Mouse (Mus musculus) liver, postnatal 0 days (tissue): Measurements from ENCODE around the gene Olfr1441. TPM values are rescaled to one million over a fixed set of nuclear protein-coding genes. Genes with fewer than 3 reads are reported as not detected.

Experiments
- ATAC-seq: fragments of 200-750 bp; cut with Nextera tagmentation; 2 replicates; pipeline ENCODE4 v1.8.0; 2017; ENCODE audit warnings: mild to moderate bottlenecking, moderate library complexity
- DNase-seq: peaks from one replicate; pipeline ENCODE4 v3.0.0-alpha.2; 2016
- H3K27ac ChIP-seq: fragments of 300-500 bp; sonication (generic); 2 replicates; pipeline ENCODE4 v1.5.1; 2014; ENCODE audit warnings: antibody characterized with exemption, moderate library complexity, mild to moderate bottlenecking, low read depth
- H3K27me3 ChIP-seq: fragments of 300-500 bp; sonication (generic); 2 replicates; pipeline ENCODE4 v1.6.1; 2014; ENCODE audit warnings: low read length, control low read depth, mixed read lengths; ENCODE audit not compliant: insufficient read depth
- H3K36me3 ChIP-seq: fragments of 300-500 bp; sonication (generic); replicated peaks from 2 replicates; pipeline ENCODE4 v1.6.1; 2014; ENCODE audit warnings: mild to moderate bottlenecking, control low read depth, low read length, moderate library complexity, mixed read lengths; ENCODE audit not compliant: insufficient read depth
- H3K4me1 ChIP-seq: fragments of 300-500 bp; sonication (generic); 2 replicates; pipeline ENCODE4 v1.6.1; 2014; ENCODE audit warnings: antibody characterized with exemption, mild to moderate bottlenecking, control low read depth; ENCODE audit not compliant: insufficient read depth
- H3K4me2 ChIP-seq: fragments of 300-500 bp; sonication (generic); 2 replicates; pipeline ENCODE4 v1.6.1; 2014; ENCODE audit warnings: low read depth, mild to moderate bottlenecking, low read length, moderate library complexity, mixed read lengths
- H3K4me3 ChIP-seq: fragments of 300-500 bp; sonication (generic); 2 replicates; pipeline ENCODE4 v1.5.1; 2014; ENCODE audit warnings: low read depth, low read length
- H3K9ac ChIP-seq: fragments of 300-500 bp; sonication (generic); replicated peaks from 2 replicates; pipeline ENCODE4 v1.6.1; 2014; ENCODE audit warnings: mild to moderate bottlenecking, moderate library complexity
- H3K9me3 ChIP-seq: fragments of 300-500 bp; sonication (generic); 2 replicates; pipeline ENCODE4 v1.6.1; 2016; ENCODE audit warnings: mild to moderate bottlenecking, control low read depth, low read length, mixed read lengths
- CTCF ChIP-seq: sonication (generic); IDR thresholded peaks from 2 replicates; pipeline ENCODE4 v1.5.1; 2016; ENCODE audit warnings: antibody characterized with exemption, low read depth
- EP300 ChIP-seq: IDR thresholded peaks from 2 replicates; pipeline ENCODE4 v1.6.1; 2016; ENCODE audit warnings: antibody characterized with exemption, low read depth, mild to moderate bottlenecking
- WGBS: fragments of 180-500 bp; shearing (Covaris S2); extraction: QIAGEN DNeasy Blood & Tissue Kit; methylation state at CpG from one replicate; pipeline ENCODE4 v1.1.7; 2014; ENCODE audit not compliant: insufficient replicate concordance; 5-methylcytosine and 5-hydroxymethylcytosine counted together
- polyA plus RNA-seq: library from polyadenylated mRNA; unstranded; fragments of >200 nt; fragmentation: Nextera tagmentation; extraction: Ambion mirVana; gene quantifications from 2 replicates; pipeline ENCODE4 v1.2.1, GENCODE M21; 2015

The Olfr1441 gene
- polyA plus RNA-seq, 1 experiment from 2014 or later = not detected

- Histone ChIP-seq H3K27me3 (no peaks in the 10 kb centered on the region), H3K9ac (no peak overlapping the region), H3K4me3 (no peak overlapping the region), H3K9me3 (no peaks in the 10 kb centered on the region), H3K4me1 (0 out of 2 replicates have a peak, but pooled peaks cover 3% of the 10 kb centered on the region), H3K36me3 (peaks cover 4% of the 10 kb centered on the region), H3K27ac (no peak overlapping the region), H3K4me2 (0 out of 2 replicates have a peak overlapping the region, but pooled peaks have one; percentile 23)
- TF ChIP-seq EP300 = no peak
- TF ChIP-seq CTCF = no peak
- no peak for DNase-seq
- WGBS = 81% methylated on average over 10 of the region's 10 CpGs
- no peak for ATAC-seq
Observed at GRCm38 (mm10) chr19:12465530-12466144, 48.4 kb downstream of the Olfr1441 start.

GRCm38 (mm10) chr19:12466204-12466603 is 49.0 kb downstream of the Olfr1441 start:
- no peak overlapping the region for H3K4me3 ChIP-seq
- TF ChIP-seq EP300 (no peak), CTCF (peak; percentile 92)
- H3K36me3 ChIP-seq = peaks cover 6% of the 10 kb centered on the region
- no peak overlapping the region for H3K9ac ChIP-seq
- H3K27me3 ChIP-seq = no peaks in the 10 kb centered on the region
- H3K4me2 ChIP-seq = no peak overlapping the region
- ATAC-seq (peak; percentile 53), DNase-seq (peak; percentile 61)
- H3K9me3 ChIP-seq = no peaks in the 10 kb centered on the region
- H3K4me1 ChIP-seq = 0 out of 2 replicates have a peak, but pooled peaks cover 3% of the 10 kb centered on the region
- WGBS = 18% methylated on average over 7 of the region's 7 CpGs
- no peak overlapping the region for H3K27ac ChIP-seq

GRCm38 (mm10) chr19:12467436-12467835 is 50.2 kb downstream of the Olfr1441 start:
- Histone ChIP-seq H3K27ac (no peak overlapping the region), H3K9ac (no peak overlapping the region), H3K27me3 (no peaks in the 10 kb centered on the region), H3K4me3 (no peak overlapping the region), H3K4me1 (0 out of 2 replicates have a peak, but pooled peaks cover 6% of the 10 kb centered on the region), H3K36me3 (peaks cover 6% of the 10 kb centered on the region), H3K4me2 (no peak overlapping the region), H3K9me3 (no peaks in the 10 kb centered on the region)
- WGBS = 73% methylated on average over 5 of the region's 5 CpGs
- DNase-seq (peak; percentile 51), ATAC-seq (no peak)
- TF ChIP-seq EP300 (no peak), CTCF (peak; percentile 67)

GRCm38 (mm10) chr19:12471866-12472265 is 54.6 kb downstream of the Olfr1441 start:
- peaks cover 6% of the 10 kb centered on the region for H3K36me3 ChIP-seq
- H3K9ac ChIP-seq = no peak overlapping the region
- no peak overlapping the region for H3K4me3 ChIP-seq
- TF ChIP-seq CTCF = no peak
- TF ChIP-seq EP300 = no peak
- no peaks in the 10 kb centered on the region for H3K27me3 ChIP-seq
- H3K27ac ChIP-seq = no peak overlapping the region
- DNase-seq (no peak), ATAC-seq (no peak)
- H3K9me3 ChIP-seq = no peaks in the 10 kb centered on the region
- peaks cover 4% of the 10 kb centered on the region for H3K4me1 ChIP-seq
- WGBS = 49% methylated on average over 3 of the region's 3 CpGs
- no peak overlapping the region for H3K4me2 ChIP-seq

GRCm38 (mm10) chr19:12472381-12472976 is 55.2 kb downstream of the Olfr1441 start:
- no peak overlapping the region for H3K9ac ChIP-seq
- no peak for TF ChIP-seq EP300
- TF ChIP-seq CTCF = no peak
- WGBS = 67% methylated on average over 5 of the region's 5 CpGs
- no peak overlapping the region for H3K27ac ChIP-seq
- no peak for DNase-seq
- H3K27me3 ChIP-seq = no peaks in the 10 kb centered on the region
- H3K9me3 ChIP-seq = no peaks in the 10 kb centered on the region
- no peak overlapping the region for H3K4me2 ChIP-seq
- H3K36me3 ChIP-seq = peaks cover 6% of the 10 kb centered on the region
- peaks cover 4% of the 10 kb centered on the region for H3K4me1 ChIP-seq
- no peak overlapping the region for H3K4me3 ChIP-seq
- no peak for ATAC-seq

Other genes starting within 250 kb of the Olfr1441 start
- not detected in 2 replicates for gene Olfr1555-ps1, start 247.3 kb upstream of the Olfr1441 start, polyA plus RNA-seq
- not detected in 2 replicates for gene Olfr1431, start 216.8 kb upstream of the Olfr1441 start, polyA plus RNA-seq
- gene Olfr1432, start 184.8 kb upstream of the Olfr1441 start, polyA plus RNA-seq = not detected in 2 replicates
- gene Olfr262, start 175.8 kb upstream of the Olfr1441 start, polyA plus RNA-seq = not detected in 2 replicates
- gene Olfr235, start 156.4 kb upstream of the Olfr1441 start, polyA plus RNA-seq = not detected in 2 replicates
- gene Olfr1434, start 137.6 kb upstream of the Olfr1441 start, polyA plus RNA-seq = not detected in 2 replicates
- not detected in 2 replicates for gene Olfr1436, start 118.3 kb upstream of the Olfr1441 start, polyA plus RNA-seq
- gene Olfr1437, start 92.3 kb upstream of the Olfr1441 start, polyA plus RNA-seq = not detected in 2 replicates
- not detected in 2 replicates for gene Olfr1438-ps1, start 81.5 kb upstream of the Olfr1441 start, polyA plus RNA-seq
- gene Olfr1440, start 30.2 kb upstream of the Olfr1441 start, polyA plus RNA-seq = not detected in 2 replicates
- gene Pfpl, start 10.5 kb downstream of the Olfr1441 start, polyA plus RNA-seq = not detected in 2 replicates
- gene Mpeg1, start 43.3 kb downstream of the Olfr1441 start, polyA plus RNA-seq = 3.5 and 3.8 TPM in 2 replicates
- gene Dtx4, start 84.0 kb downstream of the Olfr1441 start, polyA plus RNA-seq = 1.8 and 2.1 TPM in 2 replicates
- 14.4 and 15.4 TPM in 2 replicates for gene Fam111a, start 128.3 kb downstream of the Olfr1441 start, polyA plus RNA-seq
- gene Gm4952, start 182.5 kb downstream of the Olfr1441 start, polyA plus RNA-seq = 248 and 262 TPM in 2 replicates
- gene Glyat, start 215.9 kb downstream of the Olfr1441 start, polyA plus RNA-seq = 6.0 and 6.5 TPM in 2 replicates